26 mouse cellular contexts compared by ENCODE assay signal in genomic region chr11:103260034-103260433, GRCm38 (mm10). TPM values are rescaled to one million over a fixed set of nuclear protein-coding genes. Genes with fewer than 3 reads are reported as not detected.
"Had no signal": no experiment of that assay in that cellular context is flagged by ENCODE, and none has a peak within 500 bp of the region (broad histone marks: within the 10 kb centered on the region; RNA-seq: fewer than 3 reads in every experiment).

No protein-coding gene starts in this region.

- H3K4me2 ChIP-seq: liver, embryonic 13.5 days; midbrain, embryonic 11.5 days; neural tube, embryonic 13.5 days; stomach, embryonic 15.5 days had no signal

- H3K9ac ChIP-seq: liver, embryonic 13.5 days; neural tube, embryonic 13.5 days; stomach, embryonic 15.5 days had no signal

- H3K9me3 ChIP-seq: liver, embryonic 13.5 days; neural tube, embryonic 13.5 days; stomach, embryonic 15.5 days had no signal

- H3K27ac ChIP-seq: left cerebral cortex, adult 2 months; liver, embryonic 13.5 days; neural tube, embryonic 13.5 days; stomach, embryonic 15.5 days had no signal

- H3K27me3 ChIP-seq: liver, embryonic 13.5 days; neural tube, embryonic 13.5 days; stomach, embryonic 15.5 days had no signal

- H3K36me3 ChIP-seq: liver, embryonic 13.5 days; stomach, embryonic 15.5 days had no signal

- H3K4me3 ChIP-seq: left cerebral cortex, adult 2 months; liver, embryonic 13.5 days; neural tube, embryonic 13.5 days; stomach, embryonic 15.5 days had no signal

- DNase-seq: kidney, adult 18-20 months; kidney, postnatal 25 days; layer of hippocampus, postnatal 36 days; liver, embryonic 13.5 days; lung, adult 2 months; lung, postnatal 14 days; lung, postnatal 4 days; midbrain, embryonic 14.5 days; retina, postnatal 1 day; right cerebral cortex, postnatal 25 days; thymus, adult 2 months; thymus, postnatal 14 days; thymus, postnatal 4 days had no signal

RNA-seq across cellular contexts. Expression of gene Spata32, which starts 41.8 kb away (rescaled TPM):
- total RNA-seq: liver, adult 2 months; megakaryocyte progenitor cell, adult 5-6 weeks; megakaryocyte-erythroid progenitor cell, adult 5-6 weeks; neutrophil, adult 5-6 weeks had no signal
- polyA plus RNA-seq: intestine, embryonic 14.5 days; limb, embryonic 11.5 days; limb, embryonic 14.5 days; liver, adult 2 months; liver, embryonic 13.5 days; liver, embryonic 16.5 days; lung, adult 2 months; lung, embryonic 16.5 days; midbrain, embryonic 11.5 days; stomach, embryonic 15.5 days; thymus, adult 2 months had no signal

RNA-seq across cellular contexts. Expression of gene 1700023F06Rik, which starts 51.7 kb away (rescaled TPM):
- total RNA-seq: liver, adult 2 months; megakaryocyte-erythroid progenitor cell, adult 5-6 weeks; neutrophil, adult 5-6 weeks had no signal
- polyA plus RNA-seq: liver, adult 2 months; liver, embryonic 13.5 days; liver, embryonic 16.5 days had no signal
